Mouse (Mus musculus): Measurements from ENCODE around the gene Efcab6.

Efcab6 gene

DNA sequence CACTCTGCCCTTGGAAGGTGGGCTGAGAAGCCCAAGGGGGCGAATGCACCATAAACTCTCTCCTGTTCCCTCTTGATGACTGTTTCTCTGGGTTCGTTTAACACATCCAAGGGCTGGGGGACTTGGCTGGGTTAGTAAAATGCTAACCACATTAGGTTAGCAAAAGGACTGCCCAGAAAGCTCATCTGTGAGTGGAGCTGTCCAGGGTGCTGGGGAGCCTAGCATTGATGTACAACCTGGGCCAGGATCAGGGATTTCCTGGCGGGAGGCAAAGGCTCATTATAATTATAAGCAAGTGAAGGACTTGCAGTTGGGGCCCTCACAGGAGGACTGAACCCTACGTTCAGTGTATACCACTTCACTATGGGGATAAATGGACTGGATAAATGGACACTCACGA is 185.3 kb downstream of the Efcab6 start:
- DNase-seq (ENCODE audit: low spot score), result peak; percentile 45

- DNase-seq (ENCODE audit: low spot score), result no peak
Observed at GRCm38 (mm10) chr15:83877898-83878297, 187.3 kb downstream of the Efcab6 start.

DNA sequence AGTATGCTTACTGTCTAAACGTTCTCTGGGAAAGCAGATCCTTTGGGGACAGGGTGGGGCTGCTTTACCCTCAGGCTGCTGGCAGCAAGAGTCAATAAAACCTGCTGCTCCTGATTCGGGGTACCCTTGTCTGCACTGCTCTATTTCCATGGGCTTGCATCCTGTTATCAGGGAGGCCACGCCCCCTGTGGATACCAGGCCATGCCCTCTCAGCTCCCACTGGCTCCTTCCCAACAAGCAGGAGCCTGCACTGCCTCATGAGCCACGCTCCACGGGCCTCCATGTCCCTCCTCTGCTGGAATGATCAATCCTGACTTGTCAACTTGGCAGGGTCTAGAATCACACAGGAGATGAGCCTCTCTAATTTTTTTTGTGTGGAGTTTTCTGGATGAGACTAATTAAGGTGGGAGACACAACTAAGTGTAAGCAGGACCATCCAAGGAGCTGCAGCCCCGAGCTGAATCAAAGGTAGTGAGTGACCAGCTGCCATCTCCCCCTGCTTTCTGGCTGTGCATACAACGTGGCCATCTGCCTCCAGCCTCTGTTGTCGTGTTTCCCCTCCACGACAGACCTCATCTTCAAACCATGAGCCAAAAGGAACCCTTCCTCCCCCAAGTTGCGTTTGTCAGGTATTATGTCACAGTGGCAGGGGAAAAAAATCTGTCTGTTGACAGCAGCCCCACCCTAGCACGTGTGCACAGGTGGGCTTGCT is 187.9 kb downstream of the Efcab6 start:
- no peak for DNase-seq (ENCODE audit: low spot score)

GRCm38 (mm10) chr15:83870936-83871335 is 194.2 kb downstream of the Efcab6 start:
- no peak for DNase-seq (ENCODE audit: low spot score)

- DNase-seq (ENCODE audit: low spot score), result no peak
Observed at GRCm38 (mm10) chr15:83865626-83866025, 199.6 kb downstream of the Efcab6 start.

DNA sequence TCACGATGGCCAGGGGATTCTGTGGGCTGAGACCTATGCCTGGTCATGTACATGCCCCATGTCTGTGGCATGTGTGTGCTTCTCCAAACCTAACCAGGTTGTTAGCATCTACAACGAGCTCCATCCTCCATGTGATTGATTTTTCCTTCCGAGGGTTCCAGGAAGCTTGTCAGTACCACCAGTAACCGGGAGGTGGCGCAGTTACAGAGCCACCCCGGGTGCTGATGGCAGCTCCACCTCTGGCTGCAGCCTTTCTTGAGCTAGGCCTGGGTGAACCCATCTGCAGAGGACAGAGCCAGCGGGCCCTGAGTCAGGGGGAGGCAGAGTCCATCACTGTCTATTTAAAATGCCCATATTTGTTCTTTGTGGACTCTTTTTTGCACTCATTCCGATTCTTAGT is 208.1 kb downstream of the Efcab6 start:
- peak; percentile 46 for DNase-seq (ENCODE audit: low spot score)

GRCm38 (mm10) chr15:83853400-83853811 is 211.8 kb downstream of the Efcab6 start:
- no peak for DNase-seq (ENCODE audit: low spot score)

- no peak for DNase-seq (ENCODE audit: low spot score)
Observed at GRCm38 (mm10) chr15:83848193-83848592, 217.0 kb downstream of the Efcab6 start.

GRCm38 (mm10) chr15:83847512-83847911 is 217.7 kb downstream of the Efcab6 start:
- no peak for DNase-seq (ENCODE audit: low spot score)

DNA sequence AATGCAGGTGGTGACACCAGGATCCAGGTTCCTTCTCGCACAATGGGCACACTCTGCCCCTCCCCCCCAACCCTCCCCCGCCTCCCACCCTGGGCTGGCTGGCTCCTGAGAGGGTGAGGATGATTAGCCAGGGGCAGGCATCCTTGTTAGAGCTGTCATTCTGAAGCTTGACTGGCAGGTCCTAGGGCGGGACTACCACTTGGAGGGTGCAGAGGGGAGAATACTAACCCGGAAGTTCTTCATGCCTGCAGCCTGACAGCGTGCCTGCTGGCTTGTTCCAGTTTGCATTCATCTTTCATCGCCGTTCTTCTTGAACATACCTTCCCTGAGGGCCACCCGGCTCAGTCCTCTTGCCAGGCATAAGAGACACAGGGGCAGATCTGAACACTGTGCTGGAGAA is 218.6 kb downstream of the Efcab6 start:
- DNase-seq (ENCODE audit: low spot score), result no peak

GRCm38 (mm10) chr15:83845734-83846133 is 219.4 kb downstream of the Efcab6 start:
- no peak for DNase-seq (ENCODE audit: low spot score)

DNA sequence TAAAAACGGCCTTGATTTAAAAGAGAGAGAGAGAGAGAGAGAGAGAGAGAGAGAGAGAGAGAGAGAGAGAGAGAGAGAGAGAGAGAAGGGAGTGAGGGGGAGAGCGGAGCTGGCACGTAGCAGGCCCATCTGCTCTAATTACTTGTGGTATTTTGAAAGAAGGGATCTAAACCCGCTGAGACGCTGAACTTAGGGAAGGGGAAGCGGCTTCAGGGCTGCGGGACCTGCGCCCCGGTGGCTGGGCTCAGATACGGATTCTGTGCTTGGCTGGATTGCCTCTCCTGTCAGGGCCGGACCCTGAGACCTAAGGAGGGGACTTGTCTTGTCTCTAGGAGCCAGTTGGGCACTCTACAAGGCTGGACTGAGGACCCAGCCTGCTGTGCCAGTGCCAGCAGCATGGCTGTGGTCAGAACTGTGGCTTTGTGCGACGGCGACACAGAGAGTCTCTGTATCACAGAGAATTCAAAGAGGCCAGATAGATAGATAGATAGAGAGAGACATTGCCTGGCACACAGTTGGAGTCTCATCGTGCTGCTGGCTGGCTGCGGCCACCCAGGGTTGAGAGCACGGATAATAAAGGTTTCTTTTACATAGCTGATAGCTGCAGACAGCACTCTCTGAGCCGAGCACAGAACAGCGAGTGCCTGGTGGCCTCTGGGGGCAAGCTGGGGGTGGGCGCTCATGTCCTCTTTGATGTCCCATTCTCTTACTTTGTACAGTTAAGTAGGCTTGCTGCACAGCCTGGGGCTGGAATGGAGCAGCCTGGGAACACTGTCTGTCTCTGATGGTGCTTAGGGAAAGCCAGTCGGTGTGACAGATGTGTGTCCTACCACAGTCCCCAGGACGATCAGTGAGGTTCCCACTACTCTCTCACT is 222.0 kb downstream of the Efcab6 start:
- DNase-seq (ENCODE audit: low spot score), result no peak

- DNase-seq (ENCODE audit: low spot score), result no peak
Observed at GRCm38 (mm10) chr15:83842419-83842818, 222.8 kb downstream of the Efcab6 start.

GRCm38 (mm10) chr15:83840950-83841719 is 224.0 kb downstream of the Efcab6 start:
- DNase-seq (ENCODE audit: low spot score), result no peak

- DNase-seq (ENCODE audit: low spot score), result no peak
Observed at GRCm38 (mm10) chr15:83832265-83832664, 232.9 kb downstream of the Efcab6 start.

DNA sequence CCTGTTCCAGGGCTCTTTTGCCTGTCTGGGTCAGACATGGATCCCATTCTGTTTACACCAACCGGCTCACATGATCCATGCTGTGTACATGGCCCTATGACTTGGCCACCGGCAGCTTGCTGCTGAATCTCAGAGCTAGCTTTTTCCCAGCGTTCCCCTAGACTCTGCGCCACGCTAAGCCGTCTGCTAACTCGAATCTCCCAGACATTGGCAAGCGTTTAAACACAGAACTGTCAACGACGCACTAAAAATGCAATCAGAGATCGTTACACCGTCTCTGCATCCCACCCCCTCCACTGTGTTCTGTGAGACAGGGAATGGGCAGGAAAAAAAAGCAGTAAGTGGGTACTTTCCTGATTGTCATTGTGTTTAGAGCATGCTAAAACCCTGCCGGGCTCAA is 236.0 kb downstream of the Efcab6 start:
- DNase-seq (ENCODE audit: low spot score), result no peak

DNA sequence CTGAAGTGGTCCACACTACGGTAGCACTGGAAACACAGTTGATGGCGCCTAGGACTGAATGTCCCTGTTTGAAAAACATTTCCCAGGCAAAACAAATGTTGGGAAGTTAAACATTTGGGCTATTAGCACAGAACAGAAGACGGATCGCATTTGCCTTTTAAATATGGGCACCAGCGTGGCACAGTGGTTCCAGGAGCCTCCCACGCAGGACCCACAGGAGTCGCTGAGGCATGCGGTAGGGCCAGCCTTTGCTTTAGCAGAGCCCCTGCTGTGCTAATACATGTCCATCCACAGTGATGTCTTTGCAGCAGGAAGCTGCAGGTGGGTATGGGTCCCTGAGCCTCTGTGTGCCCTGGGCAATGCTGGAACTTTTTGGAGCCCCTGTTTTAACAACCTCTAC is 237.2 kb downstream of the Efcab6 start:
- DNase-seq (ENCODE audit: low spot score), result no peak
